Mouse (Mus musculus) neural tube, embryonic 15.5 days (tissue): ENCODE results near the gene Dlg2. TPM values are rescaled to one million over a fixed set of nuclear protein-coding genes. Genes with fewer than 3 reads are reported as not detected.

Source experiments
- ATAC-seq: fragments of 200-750 bp; cut with Nextera tagmentation; 2 replicates; pipeline ENCODE4 v1.8.0; 2017; ENCODE audit warnings: mild to moderate bottlenecking, moderate TSS enrichment, moderate library complexity; ENCODE audit not compliant: low FRiP score
- H3K27ac ChIP-seq: fragments of 300-500 bp; sonication (generic); replicated peaks from 2 replicates; pipeline ENCODE4 v1.5.1; 2015; ENCODE audit warnings: mild to moderate bottlenecking, inconsistent platforms
- H3K27me3 ChIP-seq: fragments of 300-500 bp; sonication (generic); replicated peaks from 2 replicates; pipeline ENCODE4 v1.6.1; 2015; ENCODE audit warnings: inconsistent platforms
- H3K36me3 ChIP-seq: fragments of 300-500 bp; sonication (generic); 2 replicates; pipeline ENCODE4 v1.6.1; 2015; ENCODE audit warnings: inconsistent platforms
- H3K4me1 ChIP-seq: fragments of 300-500 bp; sonication (generic); 2 replicates; pipeline ENCODE4 v1.6.1; 2015; ENCODE audit warnings: inconsistent platforms
- H3K4me2 ChIP-seq: fragments of 300-500 bp; sonication (generic); 2 replicates; pipeline ENCODE4 v1.6.1; 2015; ENCODE audit warnings: inconsistent platforms, mild to moderate bottlenecking, moderate library complexity
- H3K4me3 ChIP-seq: fragments of 300-500 bp; sonication (generic); replicated peaks from 2 replicates; pipeline ENCODE4 v1.5.1; 2015; ENCODE audit warnings: mild to moderate bottlenecking, inconsistent platforms
- H3K9ac ChIP-seq: fragments of 300-500 bp; sonication (generic); replicated peaks from 2 replicates; pipeline ENCODE4 v1.6.1; 2015; ENCODE audit warnings: mild to moderate bottlenecking, inconsistent platforms
- H3K9me3 ChIP-seq: fragments of 300-500 bp; sonication (generic); replicated peaks from 2 replicates; pipeline ENCODE4 v1.6.1; 2016; ENCODE audit warnings: inconsistent platforms
- WGBS: fragments of 180-500 bp; shearing (Covaris S2); methylation state at CpG from one replicate; pipeline ENCODE4 v1.1.7; 2015; ENCODE audit warnings: mixed read lengths; 5-methylcytosine and 5-hydroxymethylcytosine counted together
- polyA plus RNA-seq: library from polyadenylated mRNA; unstranded; fragments of >200 nt; fragmentation: Nextera tagmentation; extraction: Ambion mirVana; gene quantifications from 2 replicates; pipeline ENCODE4 v1.2.1, GENCODE M21; 2015

Dlg2 gene
- polyA plus RNA-seq, 1 experiment from 2014 or later, result 29.9 TPM

- H3K9me3 ChIP-seq, result no peaks in the 10 kb centered on the region
- no peak overlapping the region for H3K4me3 ChIP-seq
- 36% methylated on average over 12 of the region's 12 CpGs for WGBS
- ATAC-seq, result no peak
- 0 out of 2 replicates have a peak overlapping the region, but pooled peaks have one; percentile 9 for H3K4me2 ChIP-seq
- H3K27ac ChIP-seq, result no peak overlapping the region
- H3K9ac ChIP-seq, result no peak overlapping the region
- no peaks in the 10 kb centered on the region for H3K36me3 ChIP-seq
- 0 out of 2 replicates have a peak, but pooled peaks cover 7% of the 10 kb centered on the region for H3K4me1 ChIP-seq
- H3K27me3 ChIP-seq, result no peaks in the 10 kb centered on the region
Observed at GRCm38 (mm10) chr7:91063297-91064040, 587.0 kb downstream of the Dlg2 start.

GRCm38 (mm10) chr7:91071751-91072707, 595.6 kb downstream of the Dlg2 start:
- 50% methylated on average over 9 of the region's 9 CpGs for WGBS
- ATAC-seq, result no peak
- Histone ChIP-seq H3K4me1 (no peaks in the 10 kb centered on the region), H3K27ac (no peak overlapping the region), H3K9ac (no peak overlapping the region), H3K9me3 (no peaks in the 10 kb centered on the region), H3K36me3 (no peaks in the 10 kb centered on the region), H3K4me3 (no peak overlapping the region), H3K4me2 (no peak overlapping the region), H3K27me3 (no peaks in the 10 kb centered on the region)

GRCm38 (mm10) chr7:91086071-91086470, 609.6 kb downstream of the Dlg2 start:
- Histone ChIP-seq H3K36me3 (no peaks in the 10 kb centered on the region), H3K9ac (no peak overlapping the region), H3K27ac (no peak overlapping the region), H3K9me3 (no peaks in the 10 kb centered on the region), H3K4me3 (no peak overlapping the region), H3K4me2 (no peak overlapping the region), H3K4me1 (peaks cover 14% of the 10 kb centered on the region), H3K27me3 (0 out of 2 replicates have a peak, but pooled peaks cover 3% of the 10 kb centered on the region)
- 82% methylated on average over 2 of the region's 2 CpGs for WGBS
- no peak for ATAC-seq

- ATAC-seq, result no peak
- Histone ChIP-seq H3K36me3 (no peaks in the 10 kb centered on the region), H3K4me2 (0 out of 2 replicates have a peak overlapping the region, but pooled peaks have one; percentile 19), H3K4me3 (no peak overlapping the region), H3K27ac (0 out of 2 replicates have a peak overlapping the region, but pooled peaks have one; percentile 15), H3K4me1 (peaks cover 20% of the 10 kb centered on the region), H3K9ac (no peak overlapping the region), H3K27me3 (0 out of 2 replicates have a peak, but pooled peaks cover 3% of the 10 kb centered on the region), H3K9me3 (no peaks in the 10 kb centered on the region)
- 31% methylated on average over 6 of the region's 6 CpGs for WGBS
Observed at GRCm38 (mm10) chr7:91089211-91089930, 612.9 kb downstream of the Dlg2 start.

- H3K9ac ChIP-seq, result peak overlapping the region; percentile 34
- H3K4me3 ChIP-seq, result peak overlapping the region; percentile 43
- WGBS, result 52% methylated on average over 5 of the region's 5 CpGs
- no peaks in the 10 kb centered on the region for H3K36me3 ChIP-seq
- no peak overlapping the region; the same call in 1 of the 2 replicates for H3K27ac ChIP-seq
- peak; percentile 51; the same call in 1 of the 2 replicates for ATAC-seq
- H3K9me3 ChIP-seq, result no peaks in the 10 kb centered on the region
- 0 out of 2 replicates have a peak, but pooled peaks cover 3% of the 10 kb centered on the region for H3K27me3 ChIP-seq
- H3K4me1 ChIP-seq, result peaks cover 20% of the 10 kb centered on the region
- H3K4me2 ChIP-seq, result peak overlapping the region; percentile 74
Observed at GRCm38 (mm10) chr7:91090317-91090829, 613.9 kb downstream of the Dlg2 start.

- H3K4me1 ChIP-seq, result peaks cover 20% of the 10 kb centered on the region
- H3K27ac ChIP-seq, result no peak overlapping the region; the same call in 1 of the 2 replicates
- H3K9me3 ChIP-seq, result no peaks in the 10 kb centered on the region
- H3K9ac ChIP-seq, result peak overlapping the region; percentile 34
- WGBS, result 7% methylated on average over 25 of the region's 25 CpGs
- H3K4me3 ChIP-seq, result peak overlapping the region; percentile 43
- H3K36me3 ChIP-seq, result no peaks in the 10 kb centered on the region
- 0 out of 2 replicates have a peak, but pooled peaks cover 3% of the 10 kb centered on the region for H3K27me3 ChIP-seq
- H3K4me2 ChIP-seq, result peak overlapping the region; percentile 74
- peak; percentile 84 for ATAC-seq
Observed at GRCm38 (mm10) chr7:91090830-91091683, 614.6 kb downstream of the Dlg2 start.

GRCm38 (mm10) chr7:91096467-91096866, 620.0 kb downstream of the Dlg2 start:
- no peaks in the 10 kb centered on the region for H3K9me3 ChIP-seq
- no peaks in the 10 kb centered on the region for H3K27me3 ChIP-seq
- H3K36me3 ChIP-seq, result no peaks in the 10 kb centered on the region
- no peak overlapping the region for H3K4me3 ChIP-seq
- H3K4me1 ChIP-seq, result 0 out of 2 replicates have a peak, but pooled peaks cover 2% of the 10 kb centered on the region
- H3K27ac ChIP-seq, result no peak overlapping the region
- no peak for ATAC-seq
- H3K4me2 ChIP-seq, result no peak overlapping the region
- H3K9ac ChIP-seq, result no peak overlapping the region
- 92% methylated on average over 7 of the region's 7 CpGs for WGBS

- Histone ChIP-seq H3K4me1 (no peaks in the 10 kb centered on the region), H3K4me3 (no peak overlapping the region), H3K27me3 (no peaks in the 10 kb centered on the region), H3K36me3 (no peaks in the 10 kb centered on the region), H3K9me3 (no peaks in the 10 kb centered on the region), H3K27ac (no peak overlapping the region), H3K4me2 (no peak overlapping the region), H3K9ac (no peak overlapping the region)
- WGBS, result 88% methylated on average over 3 of the region's 3 CpGs
- no peak for ATAC-seq
Observed at GRCm38 (mm10) chr7:91098521-91098920, 622.0 kb downstream of the Dlg2 start.

- 82% methylated on average over 3 of the region's 3 CpGs for WGBS
- H3K27ac ChIP-seq, result no peak overlapping the region
- no peak overlapping the region for H3K4me3 ChIP-seq
- no peak overlapping the region for H3K4me2 ChIP-seq
- H3K9me3 ChIP-seq, result no peaks in the 10 kb centered on the region
- no peak for ATAC-seq
- H3K9ac ChIP-seq, result no peak overlapping the region
- H3K36me3 ChIP-seq, result no peaks in the 10 kb centered on the region
- H3K4me1 ChIP-seq, result no peaks in the 10 kb centered on the region
- no peaks in the 10 kb centered on the region for H3K27me3 ChIP-seq
Observed at GRCm38 (mm10) chr7:91109575-91109974, 633.1 kb downstream of the Dlg2 start.

GRCm38 (mm10) chr7:91132128-91132527, 655.7 kb downstream of the Dlg2 start:
- no peaks in the 10 kb centered on the region for H3K4me1 ChIP-seq
- H3K36me3 ChIP-seq, result no peaks in the 10 kb centered on the region
- no peaks in the 10 kb centered on the region for H3K9me3 ChIP-seq
- no peak for ATAC-seq
- no peak overlapping the region for H3K4me2 ChIP-seq
- H3K4me3 ChIP-seq, result no peak overlapping the region
- H3K27ac ChIP-seq, result no peak overlapping the region
- H3K9ac ChIP-seq, result no peak overlapping the region
- 78% methylated on average over 4 of the region's 4 CpGs for WGBS
- H3K27me3 ChIP-seq, result no peaks in the 10 kb centered on the region
